Mouse (Mus musculus) hindbrain, embryonic 10.5 days (tissue): ENCODE measurements at regions not wholly inside any gene's neighbourhood (a gene's known extent, or its start where the extent isn't known, plus 50 kb on each side); places are given as distances from the start of the nearest gene placed in this dataset.
A peak's percentile ranks its signal among the peaks of the same experiment; 100 is the strongest.

Source experiments
- DNase-seq: peaks from one replicate; pipeline ENCODE4 v3.0.0-alpha.2; 2017; ENCODE audit warnings: low spot score
- H3K27ac ChIP-seq: fragments of 300-500 bp; sonication (generic); 2 replicates; pipeline ENCODE4 v1.5.1; 2016; ENCODE audit warnings: mild to moderate bottlenecking, moderate library complexity
- H3K27me3 ChIP-seq: fragments of 300-500 bp; sonication (generic); 2 replicates; pipeline ENCODE4 v1.6.1; 2016; ENCODE audit warnings: mild to moderate bottlenecking; ENCODE audit not compliant: poor library complexity, insufficient read depth, severe bottlenecking
- H3K36me3 ChIP-seq: fragments of 300-500 bp; sonication (generic); 2 replicates; pipeline ENCODE4 v1.6.1; 2016; ENCODE audit warnings: mild to moderate bottlenecking, moderate library complexity
- H3K4me1 ChIP-seq: fragments of 300-500 bp; sonication (generic); replicated peaks from 2 replicates; pipeline ENCODE4 v1.6.1; 2016; ENCODE audit warnings: mild to moderate bottlenecking
- H3K4me3 ChIP-seq: fragments of 300-500 bp; sonication (generic); 2 replicates; pipeline ENCODE4 v1.5.1; 2016; ENCODE audit warnings: mild to moderate bottlenecking, moderate library complexity
- H3K9me3 ChIP-seq: fragments of 300-500 bp; sonication (generic); 2 replicates; pipeline ENCODE4 v1.6.1; 2016; ENCODE audit warnings: mild to moderate bottlenecking, moderate library complexity
- WGBS: fragments of 180-500 bp; shearing (Covaris S2); methylation state at CpG from one replicate; pipeline ENCODE4 v1.1.7; 2016; 5-methylcytosine and 5-hydroxymethylcytosine counted together

GRCm38 (mm10) chr13:60528819-60529218, 72.9 kb upstream of the Dapk1 start:
- no peaks in the 10 kb centered on the region for H3K27me3 ChIP-seq
- H3K36me3 ChIP-seq = no peaks in the 10 kb centered on the region
- H3K4me3 ChIP-seq = no peak overlapping the region
- WGBS = 79% methylated on average over 1 of the region's 1 CpGs
- H3K9me3 ChIP-seq = no peaks in the 10 kb centered on the region
- H3K4me1 ChIP-seq = peaks cover 15% of the 10 kb centered on the region
- no peak for DNase-seq
- peak overlapping the region; percentile 45; the same call in 1 of the 2 replicates for H3K27ac ChIP-seq

GRCm38 (mm10) chr13:60529381-60530069, 72.2 kb upstream of the Dapk1 start:
- H3K4me1 ChIP-seq = peaks cover 18% of the 10 kb centered on the region
- H3K4me3 ChIP-seq = no peak overlapping the region
- no peak overlapping the region for H3K27ac ChIP-seq
- no peaks in the 10 kb centered on the region for H3K36me3 ChIP-seq
- H3K27me3 ChIP-seq = no peaks in the 10 kb centered on the region
- no peak for DNase-seq
- H3K9me3 ChIP-seq = no peaks in the 10 kb centered on the region
- WGBS = 26% methylated on average over 6 of the region's 6 CpGs

- Histone ChIP-seq H3K4me1 (peaks cover 20% of the 10 kb centered on the region), H3K27me3 (no peaks in the 10 kb centered on the region), H3K27ac (no peak overlapping the region), H3K4me3 (no peak overlapping the region), H3K9me3 (no peaks in the 10 kb centered on the region), H3K36me3 (no peaks in the 10 kb centered on the region)
- 87% methylated on average over 8 of the region's 8 CpGs for whole genome bisulfite sequencing
- DNase-seq = no peak
Observed at GRCm38 (mm10) chr13:60533871-60534427, 67.8 kb upstream of the Dapk1 start.

GRCm38 (mm10) chr13:60534501-60534900, 67.2 kb upstream of the Dapk1 start:
- Histone ChIP-seq H3K4me3 (no peak overlapping the region), H3K4me1 (peaks cover 15% of the 10 kb centered on the region), H3K27ac (no peak overlapping the region), H3K9me3 (no peaks in the 10 kb centered on the region), H3K27me3 (no peaks in the 10 kb centered on the region), H3K36me3 (no peaks in the 10 kb centered on the region)
- no peak for DNase-seq
- 72% methylated on average over 3 of the region's 3 CpGs for WGBS

- DNase-seq = no peak
- no peaks in the 10 kb centered on the region for H3K27me3 ChIP-seq
- no peaks in the 10 kb centered on the region for H3K36me3 ChIP-seq
- 71% methylated on average over 7 of the region's 7 CpGs for WGBS
- no peak overlapping the region for H3K27ac ChIP-seq
- peaks cover 9% of the 10 kb centered on the region for H3K4me1 ChIP-seq
- H3K4me3 ChIP-seq = no peak overlapping the region
- H3K9me3 ChIP-seq = no peaks in the 10 kb centered on the region
Observed at GRCm38 (mm10) chr13:60535045-60535444, 66.7 kb upstream of the Dapk1 start.

GRCm38 (mm10) chr13:60536725-60537124, 65.0 kb upstream of the Dapk1 start:
- 86% methylated on average over 5 of the region's 5 CpGs for WGBS
- DNase-seq = no peak

GRCm38 (mm10) chr13:60538110-60538509, 63.6 kb upstream of the Dapk1 start:
- WGBS = 41% methylated on average over 8 of the region's 8 CpGs
- no peaks in the 10 kb centered on the region for H3K36me3 ChIP-seq
- H3K4me1 ChIP-seq = peaks cover 9% of the 10 kb centered on the region
- no peaks in the 10 kb centered on the region for H3K9me3 ChIP-seq
- no peak overlapping the region for H3K4me3 ChIP-seq
- no peak for DNase-seq
- no peak overlapping the region for H3K27ac ChIP-seq
- H3K27me3 ChIP-seq = no peaks in the 10 kb centered on the region

More at GRCm38 (mm10) chr13:60536725-60537124, 65.0 kb upstream of the Dapk1 start:
- Histone ChIP-seq H3K27me3 (no peaks in the 10 kb centered on the region), H3K27ac (no peak overlapping the region), H3K4me3 (no peak overlapping the region), H3K4me1 (peaks cover 9% of the 10 kb centered on the region), H3K36me3 (no peaks in the 10 kb centered on the region), H3K9me3 (no peaks in the 10 kb centered on the region)

GRCm38 (mm10) chr13:60541165-60541564, 60.6 kb upstream of the Dapk1 start:
- DNase-seq = no peak
- Histone ChIP-seq H3K4me3 (no peak overlapping the region), H3K36me3 (no peaks in the 10 kb centered on the region), H3K4me1 (peaks cover 6% of the 10 kb centered on the region; the same call in 1 of the 2 replicates), H3K27ac (no peak overlapping the region), H3K9me3 (no peaks in the 10 kb centered on the region), H3K27me3 (no peaks in the 10 kb centered on the region)
- WGBS = 95% methylated on average over 5 of the region's 5 CpGs

GRCm38 (mm10) chr13:60544363-60544762, 57.4 kb upstream of the Dapk1 start:
- DNase-seq = no peak
- WGBS = 93% methylated on average over 3 of the region's 3 CpGs

GRCm38 (mm10) chr13:60545999-60546733, 55.6 kb upstream of the Dapk1 start:
- no peak overlapping the region; the same call in 1 of the 2 replicates for H3K27ac ChIP-seq
- H3K27me3 ChIP-seq = no peaks in the 10 kb centered on the region
- H3K9me3 ChIP-seq = no peaks in the 10 kb centered on the region
- H3K4me3 ChIP-seq = no peak overlapping the region
- WGBS = 83% methylated on average over 2 of the region's 2 CpGs
- no peaks in the 10 kb centered on the region for H3K4me1 ChIP-seq
- H3K36me3 ChIP-seq = no peaks in the 10 kb centered on the region
- no peak for DNase-seq

More at GRCm38 (mm10) chr13:60544363-60544762, 57.4 kb upstream of the Dapk1 start:
- H3K4me3 ChIP-seq = no peak overlapping the region
- H3K27me3 ChIP-seq = no peaks in the 10 kb centered on the region
- H3K27ac ChIP-seq = no peak overlapping the region
- no peaks in the 10 kb centered on the region for H3K4me1 ChIP-seq
- H3K9me3 ChIP-seq = no peaks in the 10 kb centered on the region
- no peaks in the 10 kb centered on the region for H3K36me3 ChIP-seq
